Mouse (Mus musculus): ENCODE data around the gene Lgr6. TPM values are rescaled to one million over a fixed set of nuclear protein-coding genes. Genes with fewer than 3 reads are reported as not detected.

Lgr6 gene
- polyA plus RNA-seq, 1 experiment = not detected

GRCm38 (mm10) chr1:134987962-134988341, 117.1 kb downstream of the Lgr6 start:
- TF ChIP-seq CTCF (IDR thresholded peaks at IDR 0.05; ENCODE audit: low read depth, low read length) (no peak), POLR2A (IDR thresholded peaks at IDR 0.05; ENCODE audit: borderline replicate concordance, low read depth, low read length) (no peak)
- Histone ChIP-seq H3K4me3 (ENCODE audit: insufficient read depth, low read length) (peak overlapping the region; percentile 40), H3K4me1 (ENCODE audit: control insufficient read depth, insufficient read depth, low read length) (peaks cover 6% of the 10 kb centered on the region), H3K27ac (ENCODE audit: insufficient read depth, low read depth, low read length) (no peak overlapping the region)

GRCm38 (mm10) chr1:134987173-134987961, 117.7 kb downstream of the Lgr6 start:
- Histone ChIP-seq H3K27ac (ENCODE audit: insufficient read depth, low read depth, low read length) (no peak overlapping the region), H3K4me3 (ENCODE audit: insufficient read depth, low read length) (peak overlapping the region; percentile 40), H3K4me1 (ENCODE audit: control insufficient read depth, insufficient read depth, low read length) (peaks cover 12% of the 10 kb centered on the region)
- no peak for TF ChIP-seq CTCF (IDR thresholded peaks at IDR 0.05; ENCODE audit: low read depth, low read length)
- no peak for TF ChIP-seq POLR2A (IDR thresholded peaks at IDR 0.05; ENCODE audit: borderline replicate concordance, low read depth, low read length)

DNA sequence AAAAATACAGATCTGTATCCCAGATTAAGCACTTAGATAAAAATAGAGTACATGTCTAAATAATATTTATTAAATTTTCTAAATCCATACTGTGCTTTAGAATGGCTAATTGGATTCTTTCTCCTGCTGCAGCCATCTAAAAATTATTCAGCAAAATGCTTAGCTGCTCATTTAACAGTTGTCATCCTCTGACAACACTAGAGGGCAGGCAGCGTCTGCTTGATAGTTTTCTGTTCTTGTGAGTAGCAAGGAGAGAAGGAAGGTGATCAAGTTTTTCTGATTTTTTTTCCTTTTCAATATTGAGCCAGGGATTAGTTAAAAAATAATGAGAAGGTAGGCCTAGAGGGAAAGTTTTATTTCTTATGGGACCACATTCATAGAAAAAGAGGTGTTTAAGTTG, 132.2 kb downstream of the Lgr6 start:
- H3K4me3 ChIP-seq (ENCODE audit: insufficient read depth, low read length) = no peak overlapping the region
- H3K27ac ChIP-seq (ENCODE audit: insufficient read depth, low read depth, low read length) = no peak overlapping the region
- no peak for TF ChIP-seq POLR2A (IDR thresholded peaks at IDR 0.05; ENCODE audit: borderline replicate concordance, low read depth, low read length)
- no peak for TF ChIP-seq CTCF (IDR thresholded peaks at IDR 0.05; ENCODE audit: low read depth, low read length)
- no peaks in the 10 kb centered on the region for H3K4me1 ChIP-seq (ENCODE audit: control insufficient read depth, insufficient read depth, low read length)

DNA sequence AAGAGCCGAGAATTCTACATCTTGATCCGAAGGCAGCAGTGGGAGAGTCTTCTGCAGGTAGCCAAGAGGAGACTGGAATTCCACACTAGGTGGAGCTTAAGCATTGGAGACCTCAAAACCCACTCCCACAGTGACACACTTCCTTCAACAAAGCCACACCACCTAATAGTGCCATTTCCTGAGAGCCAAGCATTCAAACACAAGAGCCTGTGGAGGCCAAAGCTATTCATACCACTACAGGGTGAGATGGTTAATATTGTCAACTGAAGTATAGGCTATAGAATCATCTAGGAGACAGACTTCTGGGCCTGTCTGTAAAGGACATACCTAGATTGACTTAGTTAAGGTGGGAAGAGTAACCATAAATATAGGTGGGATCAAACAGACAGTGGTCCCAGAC, 139.6 kb downstream of the Lgr6 start:
- Histone ChIP-seq H3K4me3 (ENCODE audit: insufficient read depth, low read length) (no peak overlapping the region), H3K4me1 (ENCODE audit: control insufficient read depth, insufficient read depth, low read length) (peaks cover 5% of the 10 kb centered on the region), H3K27ac (ENCODE audit: insufficient read depth, low read depth, low read length) (no peak overlapping the region)
- no peak for TF ChIP-seq POLR2A (IDR thresholded peaks at IDR 0.05; ENCODE audit: borderline replicate concordance, low read depth, low read length)
- TF ChIP-seq CTCF (IDR thresholded peaks at IDR 0.05; ENCODE audit: low read depth, low read length) = no peak

- no peak for TF ChIP-seq POLR2A (IDR thresholded peaks at IDR 0.05; ENCODE audit: borderline replicate concordance, low read depth, low read length)
- 0 out of 2 replicates have a peak, but pooled peaks have one; percentile 23 for TF ChIP-seq CTCF (IDR thresholded peaks at IDR 0.05; ENCODE audit: low read depth, low read length)
- H3K4me3 ChIP-seq (ENCODE audit: insufficient read depth, low read length) = peak overlapping the region; percentile 75
- peaks cover 5% of the 10 kb centered on the region for H3K4me1 ChIP-seq (ENCODE audit: control insufficient read depth, insufficient read depth, low read length)
- H3K27ac ChIP-seq (ENCODE audit: insufficient read depth, low read depth, low read length) = no peak overlapping the region
Measured at GRCm38 (mm10) chr1:134962821-134963220, 142.3 kb downstream of the Lgr6 start.

- Histone ChIP-seq H3K4me3 (ENCODE audit: insufficient read depth, low read length) (peak within 1 kb of the TSS; percentile 75), H3K27ac (ENCODE audit: insufficient read depth, low read depth, low read length) (0 out of 2 replicates have a peak within 1 kb of the TSS, but pooled peaks have one; percentile 14), H3K4me1 (ENCODE audit: control insufficient read depth, insufficient read depth, low read length) (peaks cover 5% of the 10 kb centered on the region)
- TF ChIP-seq CTCF (IDR thresholded peaks at IDR 0.05; ENCODE audit: low read depth, low read length) = no peak
- no peak for TF ChIP-seq POLR2A (IDR thresholded peaks at IDR 0.05; ENCODE audit: borderline replicate concordance, low read depth, low read length)
Measured at GRCm38 (mm10) chr1:134962053-134962803, 142.8 kb downstream of the Lgr6 start, which contains the start of gene Ube2t. Ube2t (plus strand) TSS chr1:134962565.

- TF ChIP-seq CTCF (IDR thresholded peaks at IDR 0.05; ENCODE audit: low read depth, low read length) (no peak), POLR2A (IDR thresholded peaks at IDR 0.05; ENCODE audit: borderline replicate concordance, low read depth, low read length) (no peak)
- peaks cover 5% of the 10 kb centered on the region for H3K4me1 ChIP-seq (ENCODE audit: control insufficient read depth, insufficient read depth, low read length)
- no peak overlapping the region for H3K4me3 ChIP-seq (ENCODE audit: insufficient read depth, low read length)
- H3K27ac ChIP-seq (ENCODE audit: insufficient read depth, low read depth, low read length) = no peak overlapping the region
Measured at GRCm38 (mm10) chr1:134960634-134961033, 144.4 kb downstream of the Lgr6 start.

GRCm38 (mm10) chr1:134955637-134956176, 149.4 kb downstream of the Lgr6 start, which contains the start of gene Ppp1r12b:
Ppp1r12b (minus strand) TSS chr1:134955942.
- Histone ChIP-seq H3K4me3 (ENCODE audit: insufficient read depth, low read length) (peak within 1 kb of the TSS; percentile 96), H3K4me1 (ENCODE audit: control insufficient read depth, insufficient read depth, low read length) (peaks cover 6% of the 10 kb centered on the region), H3K27ac (ENCODE audit: insufficient read depth, low read depth, low read length) (peak within 1 kb of the TSS; percentile 46; the same call in 1 of the 2 replicates)
- TF ChIP-seq POLR2A (IDR thresholded peaks at IDR 0.05; ENCODE audit: borderline replicate concordance, low read depth, low read length) (0 out of 2 replicates have a peak, but pooled peaks have one; percentile 11), CTCF (IDR thresholded peaks at IDR 0.05; ENCODE audit: low read depth, low read length) (no peak)

DNA sequence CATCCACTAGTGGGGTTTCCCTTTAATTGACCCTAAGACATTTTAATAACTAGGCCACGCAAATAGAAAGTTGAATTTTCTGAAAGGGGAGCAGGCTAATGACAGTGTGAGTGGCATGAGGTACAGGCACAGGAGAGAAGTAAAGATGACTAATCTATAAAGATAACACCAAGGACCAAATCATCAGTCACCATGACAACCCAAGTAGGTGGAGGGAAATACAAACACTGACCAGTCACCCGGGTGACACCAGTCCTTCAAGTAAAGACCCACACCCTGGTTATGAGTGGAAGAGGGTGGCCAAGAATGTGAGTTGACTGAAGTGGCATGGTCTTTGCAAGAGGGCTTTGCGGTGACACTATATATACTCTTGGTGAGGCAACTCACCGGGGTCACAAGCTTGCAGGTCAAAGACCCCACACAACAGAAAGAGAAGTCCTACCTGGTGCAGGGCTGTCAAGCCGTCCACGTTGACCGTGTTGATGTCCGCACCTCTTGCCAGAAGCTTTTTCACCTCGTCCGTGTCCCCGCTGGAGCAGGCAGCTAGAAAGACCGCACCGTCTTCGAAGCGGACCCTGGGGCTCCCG, 149.9 kb downstream of the Lgr6 start:
- H3K4me3 ChIP-seq (ENCODE audit: insufficient read depth, low read length) = peak overlapping the region; percentile 96
- no peak overlapping the region for H3K27ac ChIP-seq (ENCODE audit: insufficient read depth, low read depth, low read length)
- peaks cover 6% of the 10 kb centered on the region for H3K4me1 ChIP-seq (ENCODE audit: control insufficient read depth, insufficient read depth, low read length)
- no peak for TF ChIP-seq POLR2A (IDR thresholded peaks at IDR 0.05; ENCODE audit: borderline replicate concordance, low read depth, low read length)
- no peak for TF ChIP-seq CTCF (IDR thresholded peaks at IDR 0.05; ENCODE audit: low read depth, low read length)

Measured in bone marrow macrophage, adult 2 months (primary cell).